Mouse (Mus musculus) myocyte (in vitro differentiated cells): ENCODE data around the gene Mucl1.
"Not testable (repeated sequence)": the region's sequence is repeated elsewhere in the genome, so short reads cannot be mapped to it uniquely, and the experiment has no call there.

Source experiments
- MAX ChIP-seq: IDR thresholded peaks from one replicate; pipeline ENCODE4 v1.6.1; 2011; ENCODE audit warnings: low read depth, mild to moderate bottlenecking, control low read depth
- MYOG ChIP-seq, 3 experiments: IDR thresholded peaks; one replicate each; pipeline ENCODE4 v1.6.1; 2011; ENCODE audit warnings: control low read depth in 2 of 3, low read depth in 2 of 3, mild to moderate bottlenecking in 2 of 3; ENCODE audit not compliant: insufficient read length in 2 of 3, control insufficient read depth in 1 of 3, insufficient read depth in 1 of 3
- POLR2A ChIP-seq: IDR thresholded peaks from one replicate; pipeline ENCODE4 v1.6.1; 2011; ENCODE audit warnings: low read depth, mild to moderate bottlenecking, control low read depth, moderate library complexity; ENCODE audit not compliant: insufficient read length
- TCF3 ChIP-seq: IDR thresholded peaks from one replicate; pipeline ENCODE4 v1.6.1; 2011; ENCODE audit warnings: low read depth, control low read depth; ENCODE audit not compliant: insufficient read length

DNA sequence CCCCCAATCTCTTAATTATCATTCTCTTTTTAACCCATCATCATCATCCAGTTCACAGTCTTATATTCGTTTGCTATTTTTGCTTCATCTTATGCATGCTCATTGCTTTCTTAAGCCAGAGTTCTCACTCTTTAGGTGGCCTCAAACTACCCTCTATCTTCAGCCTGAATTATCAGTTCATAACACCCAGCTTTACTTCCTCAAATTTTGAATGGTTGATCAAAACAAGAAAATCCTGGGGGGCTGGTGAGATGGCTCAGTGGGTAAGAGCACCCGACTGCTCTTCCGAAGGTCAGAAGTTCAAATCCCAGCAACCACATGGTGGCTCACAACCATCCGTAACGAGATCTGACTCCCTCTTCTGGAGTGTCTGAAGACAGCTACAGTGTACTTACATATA lies 38.4 kb downstream of the Mucl1 start:
- TF ChIP-seq POLR2A; MAX; TCF3; MYOG (IDR thresholded peaks at IDR 0.05; ENCODE audit: control insufficient read depth in 1 of 3, insufficient read depth in 1 of 3, insufficient read length in 2 of 3, low read depth in 2 of 3): not testable (repeated sequence)
